Mouse (Mus musculus): ENCODE results near the gene Pcid2. TPM values are rescaled to one million over a fixed set of nuclear protein-coding genes. Genes with fewer than 3 reads are reported as not detected.
"Not testable (repeated sequence)": the region's sequence is repeated elsewhere in the genome, so short reads cannot be mapped to it uniquely, and the experiment has no call there.

The Pcid2 gene
- 33.3 and 39.3 TPM in 2 replicates for polyA plus RNA-seq (2014; fragmentation: Nextera tagmentation; extraction: Ambion mirVana)

- H3K9ac ChIP-seq (replicated peaks; ENCODE audit: low read depth, low read length), result peak within 1 kb of the TSS; percentile 92
- WGBS, result under 1% methylated on average over 69 of the region's 87 CpGs
- H3K9me3 ChIP-seq (ENCODE audit: control insufficient read depth, low read length), result no peaks in the 10 kb centered on the region
- H3K4me3 ChIP-seq (ENCODE audit: low read depth, low read length), result peak within 1 kb of the TSS; percentile 92
- peak within 1 kb of the TSS; percentile 96 for H3K27ac ChIP-seq (ENCODE audit: low read depth, low read length)
- peaks cover 3% of the 10 kb centered on the region; the same call in 1 of the 2 replicates for H3K36me3 ChIP-seq (ENCODE audit: control insufficient read depth, insufficient read depth, low read length)
- peaks cover 12% of the 10 kb centered on the region for H3K4me1 ChIP-seq (ENCODE audit: control insufficient read depth, insufficient read depth, low read length)
- peak; percentile 95 for ATAC-seq (ENCODE audit: low read depth)
- no peaks in the 10 kb centered on the region for H3K27me3 ChIP-seq (ENCODE audit: control insufficient read depth, insufficient read depth, low read length)
- H3K4me2 ChIP-seq (ENCODE audit: low read depth, low read length), result peak within 1 kb of the TSS; percentile 95
Observed at GRCm38 (mm10) chr8:13105087-13105881, at the start of gene Pcid2, which contains the start of gene Cul4a. TSS of gene Pcid2 (minus strand) at chr8:13105459. TSS of gene Cul4a (plus strand) at chr8:13105621.

DNA sequence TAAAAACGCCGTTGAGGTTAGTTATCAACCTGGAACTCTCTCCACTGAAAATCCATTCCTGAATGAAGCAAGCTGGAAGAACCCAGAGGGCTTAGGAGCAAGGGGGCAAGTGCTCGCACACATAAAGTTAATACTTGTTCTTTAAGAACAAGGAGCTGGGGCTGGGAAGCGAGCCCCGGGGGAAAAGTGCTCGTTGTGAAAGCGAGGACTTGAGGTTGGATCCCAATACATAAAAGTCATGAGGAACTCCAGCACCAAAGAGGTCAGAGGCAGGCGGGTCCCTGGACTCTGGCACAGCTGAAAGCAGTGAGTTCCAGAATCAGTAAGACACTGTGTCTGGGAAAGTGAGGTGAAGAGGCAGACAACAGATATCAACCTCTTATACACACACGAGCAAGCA is 48.8 kb upstream of the Pcid2 start:
- no peaks in the 10 kb centered on the region for H3K27me3 ChIP-seq (ENCODE audit: control insufficient read depth, insufficient read depth, low read length)
- no peak overlapping the region for H3K9ac ChIP-seq (replicated peaks; ENCODE audit: low read depth, low read length)
- H3K4me1 ChIP-seq (ENCODE audit: control insufficient read depth, insufficient read depth, low read length), result no peaks in the 10 kb centered on the region
- no peaks in the 10 kb centered on the region for H3K9me3 ChIP-seq (ENCODE audit: control insufficient read depth, low read length)
- no peak for ATAC-seq (ENCODE audit: low read depth)
- H3K4me3 ChIP-seq (ENCODE audit: low read depth, low read length), result no peak overlapping the region
- WGBS, result 86% methylated on average over 9 of the region's 9 CpGs
- H3K4me2 ChIP-seq (ENCODE audit: low read depth, low read length), result no peak overlapping the region
- 0 out of 2 replicates have a peak, but pooled peaks cover 3% of the 10 kb centered on the region for H3K36me3 ChIP-seq (ENCODE audit: control insufficient read depth, insufficient read depth, low read length)
- no peak overlapping the region for H3K27ac ChIP-seq (ENCODE audit: low read depth, low read length)

GRCm38 (mm10) chr8:13150929-13151328 is 45.7 kb upstream of the Pcid2 start:
- H3K9me3 ChIP-seq (ENCODE audit: control insufficient read depth, low read length), result no peaks in the 10 kb centered on the region
- H3K4me1 ChIP-seq (ENCODE audit: control insufficient read depth, insufficient read depth, low read length), result no peaks in the 10 kb centered on the region
- no peak overlapping the region for H3K27ac ChIP-seq (ENCODE audit: low read depth, low read length)
- H3K9ac ChIP-seq (replicated peaks; ENCODE audit: low read depth, low read length), result no peak overlapping the region
- peaks cover 23% of the 10 kb centered on the region for H3K36me3 ChIP-seq (ENCODE audit: control insufficient read depth, insufficient read depth, low read length)
- no peak overlapping the region for H3K4me2 ChIP-seq (ENCODE audit: low read depth, low read length)
- no peak for ATAC-seq (ENCODE audit: low read depth)
- H3K27me3 ChIP-seq (ENCODE audit: control insufficient read depth, insufficient read depth, low read length), result no peaks in the 10 kb centered on the region
- WGBS, result 79% methylated on average over 2 of the region's 2 CpGs
- H3K4me3 ChIP-seq (ENCODE audit: low read depth, low read length), result no peak overlapping the region

GRCm38 (mm10) chr8:13149866-13150265 is 44.6 kb upstream of the Pcid2 start:
- H3K36me3 ChIP-seq (ENCODE audit: control insufficient read depth, insufficient read depth, low read length), result peaks cover 31% of the 10 kb centered on the region
- H3K9ac ChIP-seq (replicated peaks; ENCODE audit: low read depth, low read length), result no peak overlapping the region
- ATAC-seq (ENCODE audit: low read depth), result no peak
- 62% methylated on average over 5 of the region's 5 CpGs for WGBS
- no peaks in the 10 kb centered on the region for H3K9me3 ChIP-seq (ENCODE audit: control insufficient read depth, low read length)
- H3K4me2 ChIP-seq (ENCODE audit: low read depth, low read length), result no peak overlapping the region
- no peaks in the 10 kb centered on the region for H3K27me3 ChIP-seq (ENCODE audit: control insufficient read depth, insufficient read depth, low read length)
- no peak overlapping the region for H3K27ac ChIP-seq (ENCODE audit: low read depth, low read length)
- H3K4me3 ChIP-seq (ENCODE audit: low read depth, low read length), result no peak overlapping the region
- H3K4me1 ChIP-seq (ENCODE audit: control insufficient read depth, insufficient read depth, low read length), result no peaks in the 10 kb centered on the region

- Histone ChIP-seq H3K27me3 (ENCODE audit: control insufficient read depth, insufficient read depth, low read length) (no peaks in the 10 kb centered on the region), H3K4me2 (ENCODE audit: low read depth, low read length) (no peak overlapping the region), H3K9ac (replicated peaks; ENCODE audit: low read depth, low read length) (no peak overlapping the region), H3K36me3 (ENCODE audit: control insufficient read depth, insufficient read depth, low read length) (peaks cover 36% of the 10 kb centered on the region), H3K4me1 (ENCODE audit: control insufficient read depth, insufficient read depth, low read length) (no peaks in the 10 kb centered on the region), H3K4me3 (ENCODE audit: low read depth, low read length) (no peak overlapping the region), H3K9me3 (ENCODE audit: control insufficient read depth, low read length) (no peaks in the 10 kb centered on the region), H3K27ac (ENCODE audit: low read depth, low read length) (no peak overlapping the region)
- no peak for ATAC-seq (ENCODE audit: low read depth)
- 100% methylated on average over 2 of the region's 2 CpGs for WGBS
Observed at GRCm38 (mm10) chr8:13149287-13149686, 44.0 kb upstream of the Pcid2 start.

- Histone ChIP-seq H3K27ac (ENCODE audit: low read depth, low read length) (no peak overlapping the region), H3K4me1 (ENCODE audit: control insufficient read depth, insufficient read depth, low read length) (no peaks in the 10 kb centered on the region), H3K4me2 (ENCODE audit: low read depth, low read length) (no peak overlapping the region), H3K9ac (replicated peaks; ENCODE audit: low read depth, low read length) (no peak overlapping the region), H3K36me3 (ENCODE audit: control insufficient read depth, insufficient read depth, low read length) (peaks cover 36% of the 10 kb centered on the region), H3K27me3 (ENCODE audit: control insufficient read depth, insufficient read depth, low read length) (no peaks in the 10 kb centered on the region), H3K4me3 (ENCODE audit: low read depth, low read length) (no peak overlapping the region), H3K9me3 (ENCODE audit: control insufficient read depth, low read length) (no peaks in the 10 kb centered on the region)
- whole genome bisulfite sequencing, result 93% methylated on average over 2 of the region's 2 CpGs
- ATAC-seq (ENCODE audit: low read depth), result no peak
Observed at GRCm38 (mm10) chr8:13148476-13148875, 43.2 kb upstream of the Pcid2 start.

- no peaks in the 10 kb centered on the region for H3K4me1 ChIP-seq (ENCODE audit: control insufficient read depth, insufficient read depth, low read length)
- no peaks in the 10 kb centered on the region for H3K9me3 ChIP-seq (ENCODE audit: control insufficient read depth, low read length)
- no peaks in the 10 kb centered on the region for H3K27me3 ChIP-seq (ENCODE audit: control insufficient read depth, insufficient read depth, low read length)
- no peak overlapping the region for H3K27ac ChIP-seq (ENCODE audit: low read depth, low read length)
- 90% methylated on average over 5 of the region's 5 CpGs for WGBS
- no peak overlapping the region for H3K4me3 ChIP-seq (ENCODE audit: low read depth, low read length)
- H3K4me2 ChIP-seq (ENCODE audit: low read depth, low read length), result no peak overlapping the region
- H3K36me3 ChIP-seq (ENCODE audit: control insufficient read depth, insufficient read depth, low read length), result peaks cover 80% of the 10 kb centered on the region
- no peak for ATAC-seq (ENCODE audit: low read depth)
- H3K9ac ChIP-seq (replicated peaks; ENCODE audit: low read depth, low read length), result no peak overlapping the region
Observed at GRCm38 (mm10) chr8:13141681-13142080, 36.4 kb upstream of the Pcid2 start.

GRCm38 (mm10) chr8:13139641-13140182 is 34.5 kb upstream of the Pcid2 start:
- H3K9ac ChIP-seq (replicated peaks; ENCODE audit: low read depth, low read length), result no peak overlapping the region
- no peaks in the 10 kb centered on the region for H3K9me3 ChIP-seq (ENCODE audit: control insufficient read depth, low read length)
- H3K4me2 ChIP-seq (ENCODE audit: low read depth, low read length), result no peak overlapping the region
- no peak overlapping the region for H3K27ac ChIP-seq (ENCODE audit: low read depth, low read length)
- no peaks in the 10 kb centered on the region for H3K27me3 ChIP-seq (ENCODE audit: control insufficient read depth, insufficient read depth, low read length)
- no peak overlapping the region for H3K4me3 ChIP-seq (ENCODE audit: low read depth, low read length)
- H3K36me3 ChIP-seq (ENCODE audit: control insufficient read depth, insufficient read depth, low read length), result peaks cover 84% of the 10 kb centered on the region
- no peak for ATAC-seq (ENCODE audit: low read depth)
- 95% methylated on average over 6 of the region's 6 CpGs for WGBS
- no peaks in the 10 kb centered on the region for H3K4me1 ChIP-seq (ENCODE audit: control insufficient read depth, insufficient read depth, low read length)

DNA sequence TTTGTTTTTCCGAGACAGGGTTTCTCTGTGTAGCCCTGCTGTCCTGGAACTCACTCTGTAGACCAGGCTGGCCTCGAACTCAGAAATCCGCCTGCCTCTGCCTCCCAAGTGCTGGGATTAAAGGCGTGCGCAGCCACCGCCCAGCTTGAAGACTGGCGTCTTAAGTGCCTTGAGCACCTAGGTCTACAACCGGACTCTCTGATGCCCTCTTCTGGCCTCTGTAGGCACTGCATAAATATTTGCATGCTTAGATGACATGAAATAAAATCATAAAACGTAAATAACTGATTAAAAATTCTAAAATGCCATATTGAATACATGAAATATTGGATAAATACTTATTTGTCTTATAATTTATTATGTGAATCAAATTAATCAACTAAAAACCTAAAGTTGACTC is 27.0 kb upstream of the Pcid2 start:
- not testable (repeated sequence) for H3K4me1 ChIP-seq (ENCODE audit: control insufficient read depth, insufficient read depth, low read length); H3K9me3 ChIP-seq (ENCODE audit: control insufficient read depth, low read length); H3K4me2 ChIP-seq (ENCODE audit: low read depth, low read length); H3K4me3 ChIP-seq (ENCODE audit: low read depth, low read length); H3K27me3 ChIP-seq (ENCODE audit: control insufficient read depth, insufficient read depth, low read length); ATAC-seq (ENCODE audit: low read depth); H3K9ac ChIP-seq (replicated peaks; ENCODE audit: low read depth, low read length); H3K27ac ChIP-seq (ENCODE audit: low read depth, low read length)
- peaks cover 78% of the 10 kb centered on the region for H3K36me3 ChIP-seq (ENCODE audit: control insufficient read depth, insufficient read depth, low read length)
- WGBS, result 67% methylated on average over 9 of the region's 9 CpGs
